Mouse (Mus musculus) liver, embryonic 15.5 days (tissue): ENCODE results near the gene Dnajc5. TPM values are rescaled to one million over a fixed set of nuclear protein-coding genes. Genes with fewer than 3 reads are reported as not detected.
A peak's percentile ranks its signal among the peaks of the same experiment; 100 is the strongest.

Experiments used
- ATAC-seq: fragments of 200-750 bp; cut with Nextera tagmentation; 2 replicates; pipeline ENCODE4 v1.8.0; 2017; ENCODE audit warnings: moderate number of reproducible peaks, mild to moderate bottlenecking, moderate library complexity; ENCODE audit not compliant: insufficient read depth
- H3K27ac ChIP-seq: fragments of 300-500 bp; sonication (generic); replicated peaks from 2 replicates; pipeline ENCODE4 v1.5.1; 2015; ENCODE audit warnings: mild to moderate bottlenecking, inconsistent platforms
- H3K27me3 ChIP-seq: fragments of 300-500 bp; sonication (generic); 2 replicates; pipeline ENCODE4 v1.6.1; 2015; ENCODE audit warnings: mild to moderate bottlenecking, inconsistent platforms
- H3K36me3 ChIP-seq: fragments of 300-500 bp; sonication (generic); replicated peaks from 2 replicates; pipeline ENCODE4 v1.6.1; 2015; ENCODE audit warnings: moderate library complexity, mild to moderate bottlenecking, inconsistent platforms
- H3K4me1 ChIP-seq: fragments of 300-500 bp; sonication (generic); replicated peaks from 2 replicates; pipeline ENCODE4 v1.6.1; 2015; ENCODE audit warnings: inconsistent platforms
- H3K4me2 ChIP-seq: fragments of 300-500 bp; sonication (generic); 2 replicates; pipeline ENCODE4 v1.6.1; 2015; ENCODE audit warnings: moderate library complexity, mild to moderate bottlenecking, inconsistent platforms
- H3K4me3 ChIP-seq: fragments of 300-500 bp; sonication (generic); replicated peaks from 2 replicates; pipeline ENCODE4 v1.5.1; 2015; ENCODE audit warnings: mild to moderate bottlenecking, inconsistent platforms
- H3K9ac ChIP-seq: fragments of 300-500 bp; sonication (generic); 2 replicates; pipeline ENCODE4 v1.6.1; 2015; ENCODE audit warnings: moderate library complexity, mild to moderate bottlenecking, inconsistent platforms
- H3K9me3 ChIP-seq: fragments of 300-500 bp; sonication (generic); replicated peaks from 2 replicates; pipeline ENCODE4 v1.6.1; 2016; ENCODE audit warnings: inconsistent platforms
- WGBS: fragments of 180-500 bp; shearing (Covaris S2); methylation state at CpG from one replicate; pipeline ENCODE4 v1.1.7; 2015; ENCODE audit warnings: mixed read lengths; ENCODE audit not compliant: insufficient replicate concordance; 5-methylcytosine and 5-hydroxymethylcytosine counted together
- microRNA-seq: library from miRNA; unstranded; fragments of <30 nt; microRNA quantifications from one replicate; pipeline ENCODE4, GENCODE M21; 2016
- polyA plus RNA-seq: library from polyadenylated mRNA; unstranded; fragments of >200 nt; fragmentation: Nextera tagmentation; extraction: Ambion mirVana; gene quantifications from 2 replicates; pipeline ENCODE4 v1.2.1, GENCODE M21; 2015

Dnajc5 gene
- polyA plus RNA-seq, 1 experiment from 2014 or later, result 27.7 TPM

- Histone ChIP-seq H3K27me3 (peaks cover 46% of the 10 kb centered on the region), H3K4me3 (peak within 1 kb of the TSS; percentile 64), H3K36me3 (no peaks in the 10 kb centered on the region), H3K4me2 (peak within 1 kb of the TSS; percentile 90), H3K9me3 (no peaks in the 10 kb centered on the region), H3K9ac (peak within 1 kb of the TSS; percentile 57), H3K27ac (peak within 1 kb of the TSS; percentile 51; the same call in 1 of the 2 replicates), H3K4me1 (peaks cover 47% of the 10 kb centered on the region)
- ATAC-seq, result no peak
- WGBS, result 1% methylated on average over 71 of the region's 71 CpGs
Observed at GRCm38 (mm10) chr2:181598454-181599351, 78.4 kb downstream of the Dnajc5 start, which contains the start of gene Samd10. Gene Samd10, minus strand, starts transcription at chr2:181599212.

DNA sequence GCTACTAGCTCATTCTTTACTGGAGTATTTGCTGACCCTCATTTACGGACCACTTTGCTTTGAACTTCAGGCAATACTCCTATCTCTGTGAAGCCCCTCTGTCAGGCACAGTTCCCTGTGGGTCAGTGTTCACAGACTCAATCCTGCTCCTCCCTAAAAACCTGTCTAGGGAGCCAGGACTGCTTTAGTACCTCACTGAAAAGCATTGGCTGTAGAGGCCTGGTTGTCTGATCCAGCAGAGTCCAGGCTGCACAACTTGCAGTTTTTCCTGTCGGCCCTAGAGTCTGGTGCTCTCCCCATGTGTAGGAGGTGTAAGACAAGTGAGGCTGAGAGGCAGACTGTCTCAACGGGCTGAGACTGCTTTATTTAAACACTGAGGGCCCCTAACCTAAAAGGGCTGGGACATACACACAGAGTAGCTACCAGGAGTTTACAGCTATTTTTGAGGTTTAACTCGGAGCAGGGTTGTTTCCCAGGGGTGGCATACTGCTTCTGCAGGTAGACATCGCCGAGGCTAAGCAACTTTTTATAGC lies 80.0 kb downstream of the Dnajc5 start:
- H3K9me3 ChIP-seq, result no peaks in the 10 kb centered on the region
- H3K4me2 ChIP-seq, result peak overlapping the region; percentile 88
- 69% methylated on average over 6 of the region's 6 CpGs for WGBS
- peak overlapping the region; percentile 93; the same call in 1 of the 2 replicates for H3K9ac ChIP-seq
- peaks cover 44% of the 10 kb centered on the region for H3K27me3 ChIP-seq
- ATAC-seq, result no peak
- H3K4me3 ChIP-seq, result peak overlapping the region; percentile 86
- peaks cover 47% of the 10 kb centered on the region for H3K4me1 ChIP-seq
- H3K36me3 ChIP-seq, result no peaks in the 10 kb centered on the region
- H3K27ac ChIP-seq, result peak overlapping the region; percentile 79; the same call in 1 of the 2 replicates

GRCm38 (mm10) chr2:181600828-181601750 lies 80.8 kb downstream of the Dnajc5 start:
- Histone ChIP-seq H3K9me3 (no peaks in the 10 kb centered on the region), H3K4me3 (peak overlapping the region; percentile 86), H3K27me3 (peaks cover 37% of the 10 kb centered on the region), H3K36me3 (no peaks in the 10 kb centered on the region), H3K27ac (peak overlapping the region; percentile 87), H3K9ac (peak overlapping the region; percentile 93), H3K4me2 (peak overlapping the region; percentile 88), H3K4me1 (peaks cover 47% of the 10 kb centered on the region)
- WGBS, result 1% methylated on average over 57 of the region's 57 CpGs
- ATAC-seq, result peak; percentile 93

DNA sequence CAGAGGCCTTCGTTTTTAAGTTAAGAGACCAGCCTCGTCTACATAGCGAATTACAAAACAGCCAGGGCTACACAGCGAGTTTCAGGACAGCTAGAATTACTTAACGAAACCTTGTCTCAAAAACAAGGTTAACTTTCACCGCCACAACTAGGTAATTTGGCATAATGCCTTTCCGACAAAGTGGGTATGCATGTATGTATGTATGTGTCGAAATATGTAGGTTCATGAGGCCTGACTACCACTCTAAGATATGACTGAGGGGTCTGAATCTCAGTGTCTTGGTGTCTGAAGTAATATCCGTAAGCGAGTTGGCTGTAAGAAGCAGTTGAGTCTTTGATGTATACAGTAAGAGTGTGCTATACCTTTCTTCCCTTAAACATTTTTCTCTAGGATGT lies 81.5 kb downstream of the Dnajc5 start:
- no peak for ATAC-seq
- peak overlapping the region; percentile 86 for H3K4me3 ChIP-seq
- H3K27ac ChIP-seq, result peak overlapping the region; percentile 87
- H3K9me3 ChIP-seq, result no peaks in the 10 kb centered on the region
- H3K36me3 ChIP-seq, result no peaks in the 10 kb centered on the region
- H3K4me2 ChIP-seq, result peak overlapping the region; percentile 88
- peak overlapping the region; percentile 93 for H3K9ac ChIP-seq
- peaks cover 47% of the 10 kb centered on the region for H3K4me1 ChIP-seq
- H3K27me3 ChIP-seq, result peaks cover 34% of the 10 kb centered on the region
- 25% methylated on average over 10 of the region's 10 CpGs for WGBS

GRCm38 (mm10) chr2:181602367-181602766 lies 82.1 kb downstream of the Dnajc5 start:
- Histone ChIP-seq H3K9ac (no peak overlapping the region), H3K9me3 (no peaks in the 10 kb centered on the region), H3K27me3 (peaks cover 30% of the 10 kb centered on the region), H3K4me1 (peaks cover 46% of the 10 kb centered on the region), H3K36me3 (no peaks in the 10 kb centered on the region), H3K4me2 (peak overlapping the region; percentile 88), H3K4me3 (peak overlapping the region; percentile 86), H3K27ac (no peak overlapping the region)
- ATAC-seq, result no peak
- 45% methylated on average over 4 of the region's 4 CpGs for WGBS

Small RNAs within 50 kb of the gene (microRNA-seq; reads per million reads assigned to microRNA genes)
- gene Mir7006, result not detected

Other genes with a start within 250 kb of the Dnajc5 start
- gene Gmeb2, start 232.4 kb upstream of the Dnajc5 start, polyA plus RNA-seq, result 9.6 and 10.8 TPM in 2 replicates
- gene Stmn3, start 206.0 kb upstream of the Dnajc5 start, polyA plus RNA-seq, result 0.30 and 0.39 TPM in 2 replicates
- gene Rtel1, start 200.7 kb upstream of the Dnajc5 start, polyA plus RNA-seq, result 22.9 and 24.7 TPM in 2 replicates
- gene Zgpat, start 155.6 kb upstream of the Dnajc5 start, polyA plus RNA-seq, result 12.0 and 12.1 TPM in 2 replicates
- 21.1 and 23.2 TPM in 2 replicates for gene Arfrp1, start 155.1 kb upstream of the Dnajc5 start, polyA plus RNA-seq
- gene Lime1, start 140.4 kb upstream of the Dnajc5 start, polyA plus RNA-seq, result 6.2 and 7.4 TPM in 2 replicates
- 7.9 and 8.7 TPM in 2 replicates for gene Zbtb46, start 61.1 kb upstream of the Dnajc5 start, polyA plus RNA-seq
- gene Abhd16b, start 27.3 kb upstream of the Dnajc5 start, polyA plus RNA-seq, result not detected in 2 replicates
- gene Tpd52l2, start 23.3 kb upstream of the Dnajc5 start, polyA plus RNA-seq, result 67.3 and 68.4 TPM in 2 replicates
- gene Uckl1, start 64.4 kb downstream of the Dnajc5 start, polyA plus RNA-seq, result 20.4 and 27.5 TPM in 2 replicates
- gene Prpf6, start 71.4 kb downstream of the Dnajc5 start, polyA plus RNA-seq, result 23.8 and 25.9 TPM in 2 replicates
- 9.3 and 9.6 TPM in 2 replicates for gene Zfp512b, start 72.3 kb downstream of the Dnajc5 start, polyA plus RNA-seq
- gene Samd10, start 78.7 kb downstream of the Dnajc5 start, polyA plus RNA-seq, result 2.2 and 2.6 TPM in 2 replicates
- gene Gm29797, start 136.5 kb downstream of the Dnajc5 start, polyA plus RNA-seq, result not detected in 2 replicates
- gene Sox18, start 151.2 kb downstream of the Dnajc5 start, polyA plus RNA-seq, result 6.7 and 8.0 TPM in 2 replicates
- 1.3 and 2.7 TPM in 2 replicates for gene Tcea2, start 159.8 kb downstream of the Dnajc5 start, polyA plus RNA-seq
- 22.3 and 22.4 TPM in 2 replicates for gene Rgs19, start 173.5 kb downstream of the Dnajc5 start, polyA plus RNA-seq
- gene Lkaaear1, start 178.0 kb downstream of the Dnajc5 start, polyA plus RNA-seq, result not detected in 2 replicates
- gene Oprl1, start 194.5 kb downstream of the Dnajc5 start, polyA plus RNA-seq, result 0.07 and 0.23 TPM in 2 replicates
- gene Myt1, start 242.8 kb downstream of the Dnajc5 start, polyA plus RNA-seq, result not detected in 2 replicates